Mouse (Mus musculus) urinary bladder, postnatal 25 days (tissue): ENCODE measurements around the gene Wnt2.

Experiments used
- DNase-seq: peaks from one replicate; pipeline ENCODE4 v3.0.0; 2022; ENCODE audit warnings: low spot score

Wnt2 gene

GRCm38 (mm10) chr6:17978324-17978723 lies 52.1 kb downstream of the Wnt2 start:
- no peak for DNase-seq

GRCm38 (mm10) chr6:17977165-17977564 lies 53.2 kb downstream of the Wnt2 start:
- no peak for DNase-seq

- DNase-seq, result no peak
Measured at GRCm38 (mm10) chr6:17974416-17974815, 56.0 kb downstream of the Wnt2 start.

- no peak for DNase-seq
Measured at GRCm38 (mm10) chr6:17971393-17971792, 59.0 kb downstream of the Wnt2 start.

- DNase-seq, result no peak
Measured at GRCm38 (mm10) chr6:17969815-17970214, 60.6 kb downstream of the Wnt2 start.

GRCm38 (mm10) chr6:17968467-17969144 lies 61.8 kb downstream of the Wnt2 start:
- no peak for DNase-seq

- DNase-seq, result no peak
Measured at GRCm38 (mm10) chr6:17963455-17963854, 66.9 kb downstream of the Wnt2 start.

- no peak for DNase-seq
Measured at GRCm38 (mm10) chr6:17951779-17952178, 78.6 kb downstream of the Wnt2 start.

GRCm38 (mm10) chr6:17949103-17949502 lies 81.3 kb downstream of the Wnt2 start:
- DNase-seq, result no peak

- DNase-seq, result no peak
Measured at GRCm38 (mm10) chr6:17947130-17947831, 83.1 kb downstream of the Wnt2 start.

GRCm38 (mm10) chr6:17946456-17946855 lies 83.9 kb downstream of the Wnt2 start:
- DNase-seq, result no peak

- no peak for DNase-seq
Measured at GRCm38 (mm10) chr6:17943877-17944617, 86.3 kb downstream of the Wnt2 start.

GRCm38 (mm10) chr6:17942344-17942743 lies 88.0 kb downstream of the Wnt2 start:
- no peak for DNase-seq

- no peak for DNase-seq
Measured at GRCm38 (mm10) chr6:17941916-17942315, 88.5 kb downstream of the Wnt2 start.
